Mouse (Mus musculus) C2C12 (cell line): ENCODE measurements around the gene Cpm. TPM values are rescaled to one million over a fixed set of nuclear protein-coding genes. Genes with fewer than 3 reads are reported as not detected.

Experiments used
- H3K27me3 ChIP-seq: one replicate; pipeline ENCODE4 v1.6.1; 2011; ENCODE audit not compliant: control insufficient read depth, insufficient read depth, insufficient read length
- H3K36me3 ChIP-seq: one replicate; pipeline ENCODE4 v1.6.1; 2011; ENCODE audit not compliant: control insufficient read depth, insufficient read depth
- H3K4me3 ChIP-seq: one replicate; pipeline ENCODE4 v1.5.1; 2011; ENCODE audit warnings: mild to moderate bottlenecking, control low read depth; ENCODE audit not compliant: poor library complexity, insufficient read depth, severe bottlenecking
- H3K79me2 ChIP-seq: one replicate; pipeline ENCODE4 v1.6.1; 2011; ENCODE audit not compliant: control insufficient read depth, insufficient read depth
- H3K79me3 ChIP-seq: one replicate; pipeline ENCODE4 v1.6.1; 2011; ENCODE audit warnings: low read depth, control low read depth
- H3ac ChIP-seq: one replicate; pipeline ENCODE3; 2011; ENCODE audit warnings: low read depth; ENCODE audit not compliant: control insufficient read depth, insufficient read length
- CEBPB ChIP-seq: IDR thresholded peaks from one replicate; pipeline ENCODE4 v1.6.1; 2011; ENCODE audit warnings: low read depth, mild to moderate bottlenecking, control low read depth, moderate library complexity
- CTCF ChIP-seq: IDR thresholded peaks from one replicate; pipeline ENCODE4 v1.5.1; 2011; ENCODE audit not compliant: control insufficient read depth, insufficient read depth, insufficient read length
- FOSL1 ChIP-seq: IDR thresholded peaks from one replicate; pipeline ENCODE4 v1.8.0; 2011; ENCODE audit warnings: mild to moderate bottlenecking, low read length; ENCODE audit not compliant: poor library complexity, insufficient read depth, severe bottlenecking
- MAX ChIP-seq: IDR thresholded peaks from one replicate; pipeline ENCODE4 v1.6.1; 2011; ENCODE audit warnings: mild to moderate bottlenecking, control low read depth
- MYOD1 ChIP-seq: IDR thresholded peaks from one replicate; pipeline ENCODE4 v1.6.1; 2011; ENCODE audit warnings: low read depth; ENCODE audit not compliant: control insufficient read depth, insufficient read length
- MYOG ChIP-seq: IDR thresholded peaks from one replicate; pipeline ENCODE4 v1.6.1; 2011; ENCODE audit not compliant: control insufficient read depth, insufficient read length; ENCODE audit errors: extremely low read depth
- USF1 ChIP-seq: IDR thresholded peaks from one replicate; pipeline ENCODE4 v1.6.1; 2011; ENCODE audit warnings: low read depth, mild to moderate bottlenecking, control low read depth, moderate library complexity
- polyA plus RNA-seq: library from polyadenylated mRNA; unstranded; fragments of >200 nt; fragmentation: generic; extraction: Trizol; gene quantifications from one replicate; pipeline ENCODE4 v1.2.1, GENCODE M21; 2012; ENCODE audit warnings: missing spikeins

The Cpm gene
- polyA plus RNA-seq, 1 experiment, result 0.06 TPM

DNA sequence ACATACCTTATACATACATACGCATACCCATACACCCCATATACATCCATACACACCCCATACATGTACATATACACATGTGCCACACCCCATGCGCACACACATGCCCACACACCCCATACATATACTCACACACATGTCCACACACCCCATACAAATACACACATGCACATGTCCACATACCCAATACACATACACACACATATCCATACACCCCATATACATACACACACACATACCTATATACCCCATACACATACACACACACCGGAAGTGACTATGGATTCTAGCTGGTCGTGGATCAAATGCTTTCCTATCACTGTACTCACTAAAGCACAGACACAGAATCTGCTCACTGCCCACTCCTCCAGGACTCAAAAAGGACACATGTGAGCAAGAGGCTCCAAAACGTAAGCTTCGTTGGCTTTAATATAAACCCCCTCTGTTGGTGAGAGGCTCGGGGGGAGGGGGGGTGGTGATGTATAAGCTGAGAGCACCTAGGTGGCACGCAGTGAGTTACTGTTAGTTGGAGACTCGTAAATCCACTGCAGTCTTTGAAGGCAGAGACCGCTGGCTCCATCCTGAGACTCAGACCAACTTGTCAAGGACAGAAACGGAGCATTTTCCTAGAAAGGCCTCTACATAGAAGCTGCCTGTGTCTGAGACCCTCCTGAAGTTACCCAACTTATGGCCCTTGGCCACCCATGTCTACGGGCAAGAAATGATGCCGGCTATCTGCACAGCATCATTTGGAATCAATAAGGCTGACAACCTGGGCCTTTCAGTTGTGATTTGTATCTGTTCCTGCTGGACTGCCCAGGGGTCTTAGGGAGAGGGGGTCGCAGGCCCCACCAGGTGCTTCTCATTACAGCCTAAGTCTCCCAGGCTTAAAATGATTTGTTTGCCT is 45.9 kb upstream of the Cpm start:
- H3K79me3 ChIP-seq, result no peaks in the 10 kb centered on the region
- H3K36me3 ChIP-seq, result no peaks in the 10 kb centered on the region
- no peak overlapping the region for H3ac ChIP-seq
- no peak overlapping the region for H3K4me3 ChIP-seq
- TF ChIP-seq CEBPB (no peak), MYOG (no peak), MYOD1 (no peak), CTCF (no peak), MAX (no peak), FOSL1 (no peak), USF1 (no peak)
- H3K79me2 ChIP-seq, result no peaks in the 10 kb centered on the region
- H3K27me3 ChIP-seq, result no peaks in the 10 kb centered on the region

DNA sequence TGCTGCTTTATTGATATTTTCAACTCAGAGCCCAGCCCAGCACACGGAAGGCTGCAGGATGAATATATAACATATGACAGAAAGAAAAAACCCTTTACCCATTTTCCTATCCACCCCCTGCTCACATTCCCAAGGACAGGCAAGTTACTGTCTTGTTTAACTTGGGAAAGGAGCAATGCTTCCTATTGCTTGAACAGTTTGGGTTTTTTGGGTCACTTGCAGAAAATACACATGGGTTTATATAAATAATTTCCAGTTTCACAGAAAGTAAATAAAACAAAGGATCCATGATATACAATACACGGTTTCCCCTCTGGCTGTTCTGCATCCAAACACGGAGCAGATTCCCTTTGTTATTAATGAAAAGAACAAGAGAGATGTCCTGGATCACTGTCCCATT is 45.2 kb upstream of the Cpm start:
- H3K4me3 ChIP-seq, result no peak overlapping the region
- no peaks in the 10 kb centered on the region for H3K79me3 ChIP-seq
- TF ChIP-seq MYOD1, result no peak
- TF ChIP-seq USF1, result no peak
- no peak for TF ChIP-seq CEBPB
- TF ChIP-seq MYOG, result no peak
- TF ChIP-seq MAX, result no peak
- no peak for TF ChIP-seq CTCF
- no peak for TF ChIP-seq FOSL1
- no peaks in the 10 kb centered on the region for H3K36me3 ChIP-seq
- H3ac ChIP-seq, result no peak overlapping the region
- H3K27me3 ChIP-seq, result no peaks in the 10 kb centered on the region
- H3K79me2 ChIP-seq, result no peaks in the 10 kb centered on the region

GRCm38 (mm10) chr10:117584566-117585515 is 44.5 kb upstream of the Cpm start:
- TF ChIP-seq MAX (no peak), USF1 (no peak), CEBPB (no peak), MYOD1 (no peak), MYOG (no peak), CTCF (no peak), FOSL1 (no peak)
- no peaks in the 10 kb centered on the region for H3K27me3 ChIP-seq
- no peaks in the 10 kb centered on the region for H3K79me2 ChIP-seq
- H3ac ChIP-seq, result no peak overlapping the region
- no peak overlapping the region for H3K4me3 ChIP-seq
- no peaks in the 10 kb centered on the region for H3K79me3 ChIP-seq
- H3K36me3 ChIP-seq, result no peaks in the 10 kb centered on the region

DNA sequence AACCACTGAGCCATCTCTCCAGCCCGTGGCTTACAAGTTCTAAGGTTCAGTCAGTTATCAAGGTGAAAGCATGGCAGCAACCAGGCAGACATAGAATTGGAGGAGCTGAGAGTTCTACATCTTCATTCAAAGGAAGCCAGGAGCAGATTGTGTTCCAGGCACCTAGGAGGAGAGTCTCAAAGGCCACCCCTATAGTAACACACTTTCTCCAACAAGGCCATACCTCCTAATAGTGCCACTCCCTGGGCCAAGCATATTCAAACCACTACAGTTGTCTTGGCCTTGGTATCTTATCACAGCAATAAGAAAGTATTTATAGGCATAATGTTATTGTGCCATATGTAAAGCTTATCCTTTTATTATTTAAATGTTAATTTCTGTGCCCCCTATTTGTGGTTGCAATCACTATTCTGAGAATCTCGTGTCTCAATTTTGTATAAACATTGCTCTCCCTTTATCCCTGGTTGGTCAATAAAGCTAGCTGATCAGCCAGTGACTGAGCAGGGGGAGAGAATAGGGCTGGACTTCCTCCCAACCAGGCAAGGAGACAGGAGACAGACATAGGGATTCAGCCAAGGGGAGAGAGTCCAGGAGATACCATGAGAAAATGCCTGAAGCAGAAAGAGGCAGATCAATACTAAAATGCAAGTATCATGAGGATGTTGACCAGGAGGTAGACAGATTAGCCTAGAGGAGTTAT is 43.5 kb upstream of the Cpm start:
- no peak overlapping the region for H3ac ChIP-seq
- H3K27me3 ChIP-seq, result no peaks in the 10 kb centered on the region
- H3K36me3 ChIP-seq, result no peaks in the 10 kb centered on the region
- no peaks in the 10 kb centered on the region for H3K79me2 ChIP-seq
- TF ChIP-seq MYOD1, result no peak
- no peak for TF ChIP-seq CTCF
- no peak for TF ChIP-seq USF1
- no peak for TF ChIP-seq MAX
- no peak for TF ChIP-seq FOSL1
- no peak for TF ChIP-seq MYOG
- no peak for TF ChIP-seq CEBPB
- no peaks in the 10 kb centered on the region for H3K79me3 ChIP-seq
- no peak overlapping the region for H3K4me3 ChIP-seq

DNA sequence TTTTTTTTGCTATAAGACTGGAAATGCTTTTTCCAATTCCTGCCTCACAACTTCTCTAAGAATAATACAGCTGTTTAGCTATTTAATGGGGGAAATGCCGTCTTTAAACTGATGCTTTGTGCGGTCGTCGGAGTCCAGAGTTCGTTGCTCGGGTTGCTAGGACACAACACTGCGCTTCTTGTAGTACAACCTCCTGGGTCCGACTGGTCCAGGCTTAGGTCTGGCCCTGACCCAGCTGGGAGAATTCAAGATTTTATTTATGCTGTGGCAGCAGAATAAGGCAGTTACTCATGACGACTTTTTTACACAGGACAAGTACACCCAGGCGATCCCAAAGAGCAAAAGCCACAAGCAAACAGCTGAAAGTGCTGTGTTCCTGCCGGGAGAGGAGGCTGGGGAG is 42.4 kb upstream of the Cpm start:
- Histone ChIP-seq H3K79me2 (no peaks in the 10 kb centered on the region), H3K27me3 (no peaks in the 10 kb centered on the region), H3K4me3 (no peak overlapping the region), H3ac (no peak overlapping the region), H3K79me3 (no peaks in the 10 kb centered on the region), H3K36me3 (no peaks in the 10 kb centered on the region)
- no peak for TF ChIP-seq CTCF
- TF ChIP-seq MYOG, result no peak
- TF ChIP-seq USF1, result no peak
- TF ChIP-seq CEBPB, result no peak
- TF ChIP-seq MYOD1, result no peak
- no peak for TF ChIP-seq MAX
- TF ChIP-seq FOSL1, result no peak
